Mouse (Mus musculus): ENCODE measurements around the gene Scgb2b27. TPM values are rescaled to one million over a fixed set of nuclear protein-coding genes. Genes with fewer than 3 reads are reported as not detected.
"Not testable (repeated sequence)": the region's sequence is repeated elsewhere in the genome, so short reads cannot be mapped to it uniquely, and the experiment has no call there.

Scgb2b27 gene
- polyA plus RNA-seq (2011; ENCODE audit: insufficient read depth, insufficient read length, low read depth, missing spikeins) = not detected in 2 replicates

DNA sequence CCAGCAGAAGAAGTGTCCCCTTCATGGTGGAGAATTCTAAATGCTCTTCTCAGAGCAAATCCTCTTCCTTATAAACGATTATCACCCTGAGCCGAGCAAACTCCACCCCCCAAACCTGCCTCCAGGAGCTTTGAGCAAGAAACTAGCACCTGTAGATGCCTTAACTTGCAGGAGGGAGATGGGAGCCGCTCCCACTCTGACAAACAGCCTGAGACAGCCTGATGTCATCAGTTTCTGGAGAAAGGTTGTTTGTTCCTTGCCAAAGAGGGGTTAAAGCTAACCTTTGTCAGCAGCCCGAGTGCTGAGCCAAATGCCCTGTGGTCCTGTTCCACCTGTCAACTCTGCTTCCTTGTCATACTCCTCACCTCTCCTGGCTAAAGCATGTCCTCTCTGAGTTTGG lies at the start of gene Scgb2b27:
Gene Scgb2b27 (minus strand): TSS at position 101 of the 400 bp plus-strand sequence.
- H3K4me1 ChIP-seq (ENCODE audit: control insufficient read depth, insufficient read depth, low read length) = no peaks in the 10 kb centered on the region
- no peaks in the 10 kb centered on the region; the same call in 1 of the 2 replicates for H3K9me3 ChIP-seq (replicated peaks; ENCODE audit: control insufficient read depth, insufficient read depth, low read length, poor library complexity, severe bottlenecking)
- no peaks in the 10 kb centered on the region for H3K27me3 ChIP-seq (ENCODE audit: control insufficient read depth, insufficient read depth, low read length, poor library complexity, severe bottlenecking)
- H3K36me3 ChIP-seq (ENCODE audit: control insufficient read depth, insufficient read depth, low read length, poor library complexity, severe bottlenecking) = no peaks in the 10 kb centered on the region
- H3K9ac ChIP-seq (ENCODE audit: low read depth, poor library complexity, severe bottlenecking) = no peak within 1 kb of the TSS
- no peak for TF ChIP-seq POLR2A (IDR thresholded peaks at IDR 0.05; ENCODE audit: insufficient read depth, low read length)
- no peak for TF ChIP-seq CTCF (IDR thresholded peaks at IDR 0.05; ENCODE audit: low read depth, low read length)
- no peak for TF ChIP-seq EP300 (IDR thresholded peaks at IDR 0.05; ENCODE audit: insufficient read depth, low read depth, low read length)
- no peak within 1 kb of the TSS for H3K27ac ChIP-seq (ENCODE audit: insufficient read depth, low read length)
- H3K4me3 ChIP-seq (ENCODE audit: low read depth, low read length) = no peak within 1 kb of the TSS

DNA sequence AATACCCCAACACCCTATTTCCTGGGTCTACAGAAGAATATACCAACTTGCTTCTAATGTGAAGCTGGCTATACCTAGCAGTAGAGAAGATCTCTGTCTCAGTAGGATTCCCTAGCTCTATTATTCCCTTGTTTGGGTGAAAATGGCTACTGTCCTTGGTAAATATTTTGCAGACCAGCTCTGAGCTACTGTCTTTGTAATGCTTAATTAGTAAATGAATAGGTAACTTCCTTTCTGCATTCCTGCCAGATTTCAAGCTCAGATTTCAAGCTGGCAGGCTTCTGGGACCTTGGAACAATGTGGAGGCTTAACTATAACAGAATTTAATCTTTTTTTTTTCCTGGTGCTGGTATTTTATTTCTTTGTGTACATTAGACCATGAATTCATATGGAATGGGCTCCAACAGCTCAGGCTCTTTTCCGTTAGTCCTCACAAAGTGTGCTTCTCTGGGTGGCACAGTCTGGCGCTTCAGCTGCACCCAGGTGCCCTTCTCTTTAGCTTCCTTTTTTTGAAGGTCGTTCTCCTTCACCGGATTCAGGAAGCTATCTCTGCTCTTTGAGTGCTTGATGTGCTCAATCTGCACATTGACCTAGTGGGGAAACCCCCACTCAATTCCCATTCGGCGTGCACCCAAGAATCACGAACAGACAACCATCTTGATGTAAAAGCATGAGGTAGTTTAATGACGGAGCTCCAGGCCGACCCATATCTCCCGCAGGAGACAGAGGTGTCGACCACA lies 22.5 kb upstream of the Scgb2b27 start:
- not testable (repeated sequence) for H3K27me3 ChIP-seq (ENCODE audit: control insufficient read depth, insufficient read depth, low read length, poor library complexity, severe bottlenecking); H3K4me1 ChIP-seq (ENCODE audit: control insufficient read depth, insufficient read depth, low read length); H3K4me3 ChIP-seq (ENCODE audit: low read depth, low read length); H3K9ac ChIP-seq (ENCODE audit: low read depth, poor library complexity, severe bottlenecking); H3K36me3 ChIP-seq (ENCODE audit: control insufficient read depth, insufficient read depth, low read length, poor library complexity, severe bottlenecking)
- peak overlapping the region; percentile 20 for H3K27ac ChIP-seq (ENCODE audit: insufficient read depth, low read length)
- H3K9me3 ChIP-seq (replicated peaks; ENCODE audit: control insufficient read depth, insufficient read depth, low read length, poor library complexity, severe bottlenecking) = peaks cover 34% of the 10 kb centered on the region

DNA sequence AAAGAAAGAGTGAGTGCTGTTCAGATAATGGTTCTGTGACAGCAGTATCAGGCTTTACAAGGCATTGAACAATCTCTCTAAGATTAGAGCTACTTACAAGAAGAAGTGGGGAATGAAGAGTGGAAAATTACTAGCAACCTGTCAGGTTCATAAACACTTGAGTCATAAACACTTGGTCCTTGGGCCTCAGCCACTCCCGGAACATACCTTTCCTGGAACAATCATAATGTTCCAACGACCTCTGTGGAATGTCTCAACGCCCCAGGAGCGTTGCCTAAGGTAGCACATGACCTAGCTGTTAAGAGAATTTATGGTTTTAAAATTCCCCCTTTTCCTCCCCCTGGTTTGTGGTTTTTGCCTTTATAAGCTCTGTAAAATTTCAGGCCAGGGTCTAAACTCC lies 20.8 kb upstream of the Scgb2b27 start:
- H3K9me3 ChIP-seq (replicated peaks; ENCODE audit: control insufficient read depth, insufficient read depth, low read length, poor library complexity, severe bottlenecking) = peaks cover 43% of the 10 kb centered on the region
- H3K27ac ChIP-seq (ENCODE audit: insufficient read depth, low read length); H3K4me1 ChIP-seq (ENCODE audit: control insufficient read depth, insufficient read depth, low read length); H3K27me3 ChIP-seq (ENCODE audit: control insufficient read depth, insufficient read depth, low read length, poor library complexity, severe bottlenecking); H3K36me3 ChIP-seq (ENCODE audit: control insufficient read depth, insufficient read depth, low read length, poor library complexity, severe bottlenecking); H3K9ac ChIP-seq (ENCODE audit: low read depth, poor library complexity, severe bottlenecking); H3K4me3 ChIP-seq (ENCODE audit: low read depth, low read length): not testable (repeated sequence)

DNA sequence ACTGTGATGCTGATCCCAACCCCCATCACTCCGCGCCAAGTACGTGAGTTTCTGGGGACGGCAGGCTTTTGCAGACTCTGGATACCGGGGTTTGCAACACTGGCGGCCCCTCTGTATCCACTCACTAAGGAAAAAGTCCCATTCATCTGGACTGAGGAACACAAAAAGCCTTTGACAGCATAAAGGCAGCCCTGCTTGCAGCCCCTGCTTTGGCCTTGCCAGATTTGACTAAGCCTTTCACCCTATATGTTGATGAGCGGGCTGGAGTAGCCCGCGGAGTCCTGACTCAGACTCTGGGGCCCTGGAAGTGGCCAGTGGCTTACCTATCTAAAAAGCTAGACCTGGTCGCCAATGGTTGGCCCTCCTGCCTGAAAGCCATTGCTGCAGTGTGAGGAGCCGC lies 16.3 kb upstream of the Scgb2b27 start:
- Histone ChIP-seq H3K9me3 (replicated peaks; ENCODE audit: control insufficient read depth, insufficient read depth, low read length, poor library complexity, severe bottlenecking) (peaks cover 49% of the 10 kb centered on the region), H3K27ac (ENCODE audit: insufficient read depth, low read length) (no peak overlapping the region)
- TF ChIP-seq EP300 (IDR thresholded peaks at IDR 0.05; ENCODE audit: insufficient read depth, low read depth, low read length) = no peak
- no peak for TF ChIP-seq POLR2A (IDR thresholded peaks at IDR 0.05; ENCODE audit: insufficient read depth, low read length)
- no peak for TF ChIP-seq CTCF (IDR thresholded peaks at IDR 0.05; ENCODE audit: low read depth, low read length)

DNA sequence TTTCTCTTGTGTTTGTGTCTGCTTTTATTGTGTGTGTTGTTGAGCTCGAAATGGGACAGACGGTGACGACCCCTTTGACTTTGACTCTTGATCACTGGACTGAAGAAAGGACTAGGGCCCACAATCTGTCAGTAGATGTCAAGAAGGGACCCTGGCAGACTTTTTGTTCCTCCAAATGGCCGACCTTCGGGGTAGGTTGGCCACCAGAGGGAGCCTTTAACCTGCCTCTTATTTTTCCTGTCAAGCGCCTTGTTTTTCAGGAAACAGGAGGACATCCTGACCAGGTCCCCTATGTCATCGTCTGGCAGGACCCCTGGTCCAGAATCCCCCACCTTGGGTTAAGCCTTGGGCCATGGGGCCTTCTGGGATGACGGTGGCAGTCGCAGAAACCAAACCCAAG lies 13.5 kb upstream of the Scgb2b27 start:
- H3K4me3 ChIP-seq (ENCODE audit: low read depth, low read length); H3K4me1 ChIP-seq (ENCODE audit: control insufficient read depth, insufficient read depth, low read length); H3K9ac ChIP-seq (ENCODE audit: low read depth, poor library complexity, severe bottlenecking); H3K36me3 ChIP-seq (ENCODE audit: control insufficient read depth, insufficient read depth, low read length, poor library complexity, severe bottlenecking); H3K27me3 ChIP-seq (ENCODE audit: control insufficient read depth, insufficient read depth, low read length, poor library complexity, severe bottlenecking); H3K27ac ChIP-seq (ENCODE audit: insufficient read depth, low read length): not testable (repeated sequence)
- H3K9me3 ChIP-seq (replicated peaks; ENCODE audit: control insufficient read depth, insufficient read depth, low read length, poor library complexity, severe bottlenecking) = peaks cover 54% of the 10 kb centered on the region

More for the DNA sequence above, 16.3 kb upstream of the Scgb2b27 start:
- no peaks in the 10 kb centered on the region for H3K4me1 ChIP-seq (ENCODE audit: control insufficient read depth, insufficient read depth, low read length)
- H3K9ac ChIP-seq (ENCODE audit: low read depth, poor library complexity, severe bottlenecking) = no peak overlapping the region
- H3K36me3 ChIP-seq (ENCODE audit: control insufficient read depth, insufficient read depth, low read length, poor library complexity, severe bottlenecking) = no peaks in the 10 kb centered on the region
- no peaks in the 10 kb centered on the region for H3K27me3 ChIP-seq (ENCODE audit: control insufficient read depth, insufficient read depth, low read length, poor library complexity, severe bottlenecking)
- H3K4me3 ChIP-seq (ENCODE audit: low read depth, low read length) = no peak overlapping the region

DNA sequence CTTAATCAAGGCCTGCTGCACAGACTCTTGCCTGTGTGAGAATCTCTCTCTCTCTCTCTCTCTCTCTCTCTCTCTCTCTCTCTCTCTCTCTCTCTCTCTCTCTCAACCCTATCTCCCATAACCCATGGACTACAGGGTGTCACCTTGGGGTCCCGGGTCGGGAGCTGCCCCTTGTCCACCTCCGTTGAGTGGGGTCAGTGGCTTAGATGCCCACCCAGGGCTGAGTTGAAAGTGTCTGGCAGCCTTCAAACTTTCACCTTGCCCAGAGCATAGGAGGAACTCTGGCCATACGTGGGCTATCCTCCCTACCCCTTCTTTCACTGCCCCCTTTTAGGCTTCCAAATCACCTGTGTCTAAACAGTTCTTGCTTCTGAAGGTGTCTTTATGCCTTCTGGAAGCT lies 11.9 kb upstream of the Scgb2b27 start:
- peaks cover 50% of the 10 kb centered on the region for H3K9me3 ChIP-seq (replicated peaks; ENCODE audit: control insufficient read depth, insufficient read depth, low read length, poor library complexity, severe bottlenecking)
- no peak overlapping the region for H3K27ac ChIP-seq (ENCODE audit: insufficient read depth, low read length)

DNA sequence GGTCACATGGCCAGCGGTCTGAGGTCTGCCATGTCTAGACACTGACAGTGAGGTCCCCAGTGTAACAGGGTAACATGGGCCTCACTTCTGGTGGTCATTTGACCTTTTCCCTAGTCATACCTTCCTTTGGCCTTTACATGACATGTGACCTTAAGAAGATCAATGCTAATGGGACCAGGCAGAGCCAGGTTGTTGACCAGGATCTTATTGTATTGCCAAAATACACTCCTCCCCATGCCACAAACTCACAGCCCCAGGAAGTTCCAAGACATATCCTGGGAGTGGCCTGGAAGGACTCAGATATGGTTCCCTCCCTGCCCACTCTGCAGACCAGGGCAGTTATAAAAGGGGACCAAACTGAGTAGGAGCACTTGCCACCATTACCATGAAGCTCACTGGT lies 7.4 kb upstream of the Scgb2b27 start, which contains the start of gene Scgb1b27:
Gene Scgb1b27 (plus strand): TSS at position 301 of the 400 bp plus-strand sequence.
- not testable (repeated sequence) for H3K4me1 ChIP-seq (ENCODE audit: control insufficient read depth, insufficient read depth, low read length); H3K4me3 ChIP-seq (ENCODE audit: low read depth, low read length); H3K27me3 ChIP-seq (ENCODE audit: control insufficient read depth, insufficient read depth, low read length, poor library complexity, severe bottlenecking); H3K36me3 ChIP-seq (ENCODE audit: control insufficient read depth, insufficient read depth, low read length, poor library complexity, severe bottlenecking); H3K27ac ChIP-seq (ENCODE audit: insufficient read depth, low read length); H3K9ac ChIP-seq (ENCODE audit: low read depth, poor library complexity, severe bottlenecking)
- H3K9me3 ChIP-seq (replicated peaks; ENCODE audit: control insufficient read depth, insufficient read depth, low read length, poor library complexity, severe bottlenecking) = peaks cover 18% of the 10 kb centered on the region

More for the DNA sequence above, 11.9 kb upstream of the Scgb2b27 start:
- Histone ChIP-seq H3K36me3 (ENCODE audit: control insufficient read depth, insufficient read depth, low read length, poor library complexity, severe bottlenecking) (no peaks in the 10 kb centered on the region), H3K4me1 (ENCODE audit: control insufficient read depth, insufficient read depth, low read length) (no peaks in the 10 kb centered on the region), H3K4me3 (ENCODE audit: low read depth, low read length) (no peak overlapping the region), H3K9ac (ENCODE audit: low read depth, poor library complexity, severe bottlenecking) (no peak overlapping the region), H3K27me3 (ENCODE audit: control insufficient read depth, insufficient read depth, low read length, poor library complexity, severe bottlenecking) (no peaks in the 10 kb centered on the region)
- TF ChIP-seq EP300 (IDR thresholded peaks at IDR 0.05; ENCODE audit: insufficient read depth, low read depth, low read length) (no peak), CTCF (IDR thresholded peaks at IDR 0.05; ENCODE audit: low read depth, low read length) (no peak), POLR2A (IDR thresholded peaks at IDR 0.05; ENCODE audit: insufficient read depth, low read length) (no peak)
